In genomic region chr10:63022541-63023120, GRCm38 (mm10) we compare ENCODE assay signal across 8 mouse cellular contexts. TPM values are rescaled to one million over a fixed set of nuclear protein-coding genes. Genes with fewer than 3 reads are reported as not detected.
DNase-seq lines count a peak whose midpoint lies in the region; ATAC-seq and TF ChIP-seq lines count a peak whose summit lies in the region.

No protein-coding gene starts in this region.

- TF ChIP-seq POLR2A in thymus, adult 2 months (IDR thresholded peaks at IDR 0.05; ENCODE audit: control insufficient read depth, extremely low read depth, insufficient read depth, low read length, poor library complexity) = no peak
- no peak for TF ChIP-seq POLR2A in olfactory bulb, adult 2 months (IDR thresholded peaks at IDR 0.05; ENCODE audit: insufficient read depth, low read depth, low read length)

- peak overlapping the region; percentile 100 for H3K9ac ChIP-seq in limb, embryonic 12.5 days (replicated peaks)

- no peaks in the 10 kb centered on the region for H3K27me3 ChIP-seq in thymus, adult 2 months (ENCODE audit: control insufficient read depth, insufficient read depth, low read length)
- H3K27me3 ChIP-seq in limb, embryonic 12.5 days = no peaks in the 10 kb centered on the region

- no peaks in the 10 kb centered on the region for H3K9me3 ChIP-seq in limb, embryonic 12.5 days

- no peak for TF ChIP-seq CTCF in thymus, adult 2 months (IDR thresholded peaks at IDR 0.05; ENCODE audit: borderline replicate concordance, control insufficient read depth, extremely low read depth, insufficient read depth, low read length, poor library complexity)
- TF ChIP-seq CTCF in olfactory bulb, adult 2 months (IDR thresholded peaks at IDR 0.05; ENCODE audit: insufficient read depth, low read depth, low read length) = no peak

- under 1% methylated on average over 27 of the region's 27 CpGs for WGBS in thymus, adult 2 months
- WGBS in limb, embryonic 12.5 days = under 1% methylated on average over 27 of the region's 27 CpGs
- WGBS in olfactory bulb, adult 2 months = under 1% methylated on average over 27 of the region's 27 CpGs

- peak; percentile 49 for DNase-seq in embryo, embryonic 10.5 days (ENCODE audit: low spot score)
- DNase-seq in embryo, embryonic 10 days (ENCODE audit: low spot score) = no peak
- DNase-seq in thymus, adult 2 months = peak; percentile 5
- no peak for DNase-seq in thymus, postnatal 14 days
- no peak for DNase-seq in gastrocnemius, postnatal 25 days

- H3K4me3 ChIP-seq in thymus, adult 2 months (ENCODE audit: control insufficient read depth, insufficient read depth, low read length) = peak overlapping the region; percentile 71
- H3K4me3 ChIP-seq in limb, embryonic 12.5 days (replicated peaks) = peak overlapping the region; percentile 87
- peak overlapping the region; percentile 96 for H3K4me3 ChIP-seq in olfactory bulb, adult 2 months (ENCODE audit: insufficient read depth, low read depth, low read length)

- ATAC-seq in limb, embryonic 12.5 days (ENCODE audit: insufficient number of reproducible peaks, insufficient read depth, low FRiP score, low TSS enrichment, low read depth) = no peak
- no peak for ATAC-seq in frontal cortex, adult (ENCODE audit: low TSS enrichment)

- H3K4me1 ChIP-seq in thymus, adult 2 months (replicated peaks; ENCODE audit: control insufficient read depth, insufficient read depth, low read length) = peaks cover 11% of the 10 kb centered on the region
- H3K4me1 ChIP-seq in limb, embryonic 12.5 days (replicated peaks) = peaks cover 45% of the 10 kb centered on the region
- peaks cover 7% of the 10 kb centered on the region; the same call in 1 of the 2 replicates for H3K4me1 ChIP-seq in olfactory bulb, adult 2 months (ENCODE audit: control insufficient read depth, insufficient read depth, low read length)

- H3K36me3 ChIP-seq in thymus, adult 2 months (ENCODE audit: control insufficient read depth, insufficient read depth, low read length) = peaks cover 5% of the 10 kb centered on the region
- H3K36me3 ChIP-seq in limb, embryonic 12.5 days = peaks cover 7% of the 10 kb centered on the region; the same call in 1 of the 2 replicates

- H3K4me2 ChIP-seq in limb, embryonic 12.5 days = peak overlapping the region; percentile 67

- H3K27ac ChIP-seq in thymus, adult 2 months (ENCODE audit: control insufficient read depth, insufficient read depth, low read length) = peak overlapping the region; percentile 82; the same call in 1 of the 2 replicates
- peak overlapping the region; percentile 100 for H3K27ac ChIP-seq in limb, embryonic 12.5 days
- peak overlapping the region; percentile 100 for H3K27ac ChIP-seq in olfactory bulb, adult 2 months (ENCODE audit: insufficient read depth, low read depth, low read length)

RNA-seq across cellular contexts. Expression of gene Hnrnph3, which starts 1.4 kb away (rescaled TPM):
- polyA plus RNA-seq in thymus, adult 2 months (2012; rRNA removed) = 22.8 and 27.2 TPM in 2 replicates
- 166 and 173 TPM in 2 replicates for polyA plus RNA-seq in limb, embryonic 12.5 days (2016; fragmentation: Nextera tagmentation; extraction: Ambion mirVana)
- 251 TPM in 1 of 2 replicates, not detected in the other for polyA plus RNA-seq in olfactory bulb, adult 2 months (2012; ENCODE audit: insufficient read depth, insufficient read length, low replicate concordance, missing spikeins)
- total RNA-seq in gastrocnemius, postnatal 25 days (2021) = 10 to 100 TPM; 16.9 to 17.4 TPM

RNA-seq across cellular contexts. Expression of gene Pbld2, which starts 1.5 kb away (rescaled TPM):
- 0.42 and 0.62 TPM in 2 replicates for polyA plus RNA-seq in thymus, adult 2 months (2012; rRNA removed)
- polyA plus RNA-seq in limb, embryonic 12.5 days (2016; fragmentation: Nextera tagmentation; extraction: Ambion mirVana) = 0.96 and 1.2 TPM in 2 replicates
- not detected in 2 replicates for polyA plus RNA-seq in olfactory bulb, adult 2 months (2012; ENCODE audit: insufficient read depth, insufficient read length, low replicate concordance, missing spikeins)
- total RNA-seq in gastrocnemius, postnatal 25 days (2021) = 1 to 10 TPM; 2.7 to 3.2 TPM

RNA-seq across cellular contexts. Expression of gene Pbld1, which starts 37.3 kb away (rescaled TPM):
- polyA plus RNA-seq in thymus, adult 2 months (2012; rRNA removed) = 0.23 and 0.55 TPM in 2 replicates
- polyA plus RNA-seq in limb, embryonic 12.5 days (2016; fragmentation: Nextera tagmentation; extraction: Ambion mirVana) = 1.4 and 1.8 TPM in 2 replicates
- polyA plus RNA-seq in olfactory bulb, adult 2 months (2012; ENCODE audit: insufficient read depth, insufficient read length, low replicate concordance, missing spikeins) = not detected in 2 replicates
- total RNA-seq in gastrocnemius, postnatal 25 days (2021) = 1 to 10 TPM in 1 of 2 experiments, under 1 TPM in 1; 0.35 to 1.1 TPM

RNA-seq across cellular contexts. Expression of gene Rufy2, which starts 42.6 kb away (rescaled TPM):
- 7.5 and 8.0 TPM in 2 replicates for polyA plus RNA-seq in thymus, adult 2 months (2012; rRNA removed)
- 32.1 and 33.0 TPM in 2 replicates for polyA plus RNA-seq in limb, embryonic 12.5 days (2016; fragmentation: Nextera tagmentation; extraction: Ambion mirVana)
- polyA plus RNA-seq in olfactory bulb, adult 2 months (2012; ENCODE audit: insufficient read depth, insufficient read length, low replicate concordance, missing spikeins) = not detected in 2 replicates
- total RNA-seq in gastrocnemius, postnatal 25 days (2021) = 1 to 10 TPM; 5.9 to 6.5 TPM

Comparison
In these comparisons a context has a peak if more than half of its experiments do, and no peak if none do; other contexts are left out.
1. DNase-seq: peak in embryo, embryonic 10.5 days (single experiment) and thymus, adult 2 months (single experiment); none in embryo, embryonic 10 days (single experiment), thymus, postnatal 14 days (single experiment) and gastrocnemius, postnatal 25 days (single experiment).
2. Peak in every context shown above with its lines, with median percentiles within 50 percentile points of each other: H3K27ac ChIP-seq and H3K4me3 ChIP-seq.